Mouse (Mus musculus) thymus, adult 2 months (tissue): ENCODE results near the gene Sik2.

Experiments
- CTCF ChIP-seq: fragments of 200-500 bp; IDR thresholded peaks from 2 replicates; pipeline ENCODE4 v1.5.1; 2012; ENCODE audit warnings: mild to moderate bottlenecking, control low read depth, low read length, moderate library complexity, borderline replicate concordance; ENCODE audit not compliant: control insufficient read depth, poor library complexity, insufficient read depth; ENCODE audit errors: extremely low read depth
- POLR2A ChIP-seq: fragments of 200-500 bp; IDR thresholded peaks from 2 replicates; pipeline ENCODE4 v1.6.1; 2012; ENCODE audit warnings: mild to moderate bottlenecking, low read length, control low read depth, moderate library complexity; ENCODE audit not compliant: control insufficient read depth, poor library complexity, insufficient read depth; ENCODE audit errors: extremely low read depth

GRCm38 (mm10) chr9:50957956-50958489 is 50.9 kb downstream of the Sik2 start:
- TF ChIP-seq POLR2A (no peak), CTCF (no peak)
